Mouse (Mus musculus) intestine, embryonic 16.5 days (tissue): Measurements from ENCODE around the gene Slc25a48. TPM values are rescaled to one million over a fixed set of nuclear protein-coding genes. Genes with fewer than 3 reads are reported as not detected.
A peak's percentile ranks its signal among the peaks of the same experiment; 100 is the strongest.

Experiments used
- ATAC-seq: fragments of 200-750 bp; cut with Nextera tagmentation; 2 replicates; pipeline ENCODE4 v1.8.0; 2017; ENCODE audit warnings: moderate TSS enrichment, moderate library complexity
- H3K27ac ChIP-seq: fragments of 300-500 bp; sonication (generic); 2 replicates; pipeline ENCODE4 v1.5.1; 2014; ENCODE audit warnings: mild to moderate bottlenecking, low read length
- H3K27me3 ChIP-seq: fragments of 300-500 bp; sonication (generic); replicated peaks from 2 replicates; pipeline ENCODE4 v1.6.1; 2014; ENCODE audit warnings: low read length, control low read depth, mixed read lengths; ENCODE audit not compliant: control insufficient read depth, insufficient read depth
- H3K36me3 ChIP-seq: fragments of 300-500 bp; sonication (generic); 2 replicates; pipeline ENCODE4 v1.6.1; 2014; ENCODE audit warnings: low read length, control low read depth; ENCODE audit not compliant: control insufficient read depth, insufficient read depth
- H3K4me1 ChIP-seq: fragments of 300-500 bp; sonication (generic); 2 replicates; pipeline ENCODE4 v1.6.1; 2014; ENCODE audit warnings: low read length, control low read depth, mixed read lengths; ENCODE audit not compliant: control insufficient read depth, insufficient read depth
- H3K4me2 ChIP-seq: fragments of 300-500 bp; sonication (generic); 2 replicates; pipeline ENCODE4 v1.6.1; 2014; ENCODE audit warnings: low read depth, low read length, control low read depth
- H3K4me3 ChIP-seq: fragments of 300-500 bp; sonication (generic); 2 replicates; pipeline ENCODE4 v1.5.1; 2014; ENCODE audit warnings: mild to moderate bottlenecking, low read length
- H3K9ac ChIP-seq: fragments of 300-500 bp; sonication (generic); 2 replicates; pipeline ENCODE4 v1.6.1; 2014; ENCODE audit warnings: low read depth, low read length
- H3K9me3 ChIP-seq: fragments of 300-500 bp; sonication (generic); 2 replicates; pipeline ENCODE4 v1.6.1; 2016; ENCODE audit warnings: low read length, control low read depth; ENCODE audit not compliant: control insufficient read depth
- WGBS: fragments of 180-500 bp; shearing (Covaris S2); extraction: QIAGEN DNeasy Blood & Tissue Kit; methylation state at CpG from one replicate; pipeline ENCODE4 v1.1.7; 2014; 5-methylcytosine and 5-hydroxymethylcytosine counted together
- polyA plus RNA-seq: library from polyadenylated mRNA; unstranded; fragments of >200 nt; fragmentation: Nextera tagmentation; extraction: Ambion mirVana; gene quantifications from 2 replicates; pipeline ENCODE4 v1.2.1, GENCODE M21; 2015

Gene Slc25a48
- polyA plus RNA-seq, 1 experiment from 2014 or later = not detected

- H3K27ac ChIP-seq = no peak within 1 kb of the TSS
- peak within 1 kb of the TSS; percentile 93 for H3K4me2 ChIP-seq
- H3K4me1 ChIP-seq = no peaks in the 10 kb centered on the region
- H3K36me3 ChIP-seq = no peaks in the 10 kb centered on the region
- peak within 1 kb of the TSS; percentile 70 for H3K4me3 ChIP-seq
- no peaks in the 10 kb centered on the region for H3K27me3 ChIP-seq
- ATAC-seq = peak; percentile 100
- no peaks in the 10 kb centered on the region for H3K9me3 ChIP-seq
- H3K9ac ChIP-seq = peak within 1 kb of the TSS; percentile 75
- under 1% methylated on average over 49 of the region's 56 CpGs for WGBS
Observed at GRCm38 (mm10) chr13:56522081-56522820, 84.1 kb downstream of the Slc25a48 start, which contains the start of gene Fbxl21. Gene Fbxl21 (plus strand): TSS chr13:56522472.

DNA sequence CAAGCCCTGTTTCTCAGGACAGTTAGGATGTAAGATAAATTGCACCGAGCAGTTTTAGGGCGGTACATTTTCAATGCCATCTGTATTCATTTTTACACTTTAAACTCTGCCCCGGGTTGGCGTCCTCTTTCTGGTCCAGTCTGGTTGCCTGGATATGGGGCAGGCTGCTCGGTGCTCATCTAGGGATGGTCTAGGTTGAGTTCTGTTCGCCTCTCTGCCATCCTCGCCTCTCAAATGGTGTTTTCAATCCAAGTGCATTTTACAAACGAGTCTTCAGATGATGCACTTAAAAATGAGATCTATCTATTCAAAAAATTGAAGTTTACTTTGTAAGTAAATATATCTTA lies 84.6 kb downstream of the Slc25a48 start:
- H3K27me3 ChIP-seq = no peaks in the 10 kb centered on the region
- H3K36me3 ChIP-seq = no peaks in the 10 kb centered on the region
- WGBS = 7% methylated on average over 8 of the region's 8 CpGs
- H3K4me3 ChIP-seq = peak overlapping the region; percentile 70
- ATAC-seq = peak; percentile 24
- no peaks in the 10 kb centered on the region for H3K9me3 ChIP-seq
- H3K4me2 ChIP-seq = peak overlapping the region; percentile 93
- no peaks in the 10 kb centered on the region for H3K4me1 ChIP-seq
- peak overlapping the region; percentile 75 for H3K9ac ChIP-seq
- no peak overlapping the region for H3K27ac ChIP-seq

Other genes with a start within 250 kb of the Slc25a48 start
- not detected in 2 replicates for gene Neurog1, start 186.2 kb upstream of the Slc25a48 start, polyA plus RNA-seq
- gene Cxcl14, start 141.8 kb upstream of the Slc25a48 start, polyA plus RNA-seq = 8.8 TPM in 2 replicates
- gene Gm3045, start 11.8 kb upstream of the Slc25a48 start, polyA plus RNA-seq = not detected in 2 replicates
- not detected in 2 replicates for gene Il9, start 43.9 kb downstream of the Slc25a48 start, polyA plus RNA-seq
- 1.6 and 2.1 TPM in 2 replicates for gene Fbxl21, start 84.1 kb downstream of the Slc25a48 start, polyA plus RNA-seq
- 10.3 and 15.4 TPM in 2 replicates for gene Lect2, start 110.1 kb downstream of the Slc25a48 start, polyA plus RNA-seq
- 122 and 124 TPM in 2 replicates for gene Tgfbi, start 171.2 kb downstream of the Slc25a48 start, polyA plus RNA-seq